Mouse (Mus musculus) embryonic facial prominence, embryonic 11.5 days (tissue): ENCODE data around the gene Rbms1. TPM values are rescaled to one million over a fixed set of nuclear protein-coding genes. Genes with fewer than 3 reads are reported as not detected.

Experiments used
- ATAC-seq: fragments of 200-750 bp; cut with Nextera tagmentation; replicated peaks from 2 replicates; pipeline ENCODE4 v1.8.0; 2017; ENCODE audit warnings: low read depth; ENCODE audit not compliant: insufficient number of reproducible peaks, low FRiP score, low TSS enrichment
- DNase-seq: peaks from one replicate; pipeline ENCODE4 v3.0.0-alpha.2; 2015; ENCODE audit warnings: low spot score
- H3K27ac ChIP-seq: fragments of 300-500 bp; sonication (generic); replicated peaks from 2 replicates; pipeline ENCODE4 v1.5.1; 2014; ENCODE audit warnings: mild to moderate bottlenecking, low read depth, low read length, control low read depth
- H3K27me3 ChIP-seq: fragments of 300-500 bp; sonication (generic); 2 replicates; pipeline ENCODE4 v1.6.1; 2014; ENCODE audit warnings: mild to moderate bottlenecking, low read length, moderate library complexity, mixed read lengths; ENCODE audit not compliant: control insufficient read depth, insufficient read depth
- H3K36me3 ChIP-seq: fragments of 300-500 bp; sonication (generic); replicated peaks from 2 replicates; pipeline ENCODE4 v1.6.1; 2014; ENCODE audit warnings: low read depth, mild to moderate bottlenecking, low read length, moderate library complexity, mixed read lengths; ENCODE audit not compliant: control insufficient read depth, insufficient read depth
- H3K4me1 ChIP-seq: fragments of 300-500 bp; sonication (generic); 2 replicates; pipeline ENCODE4 v1.6.1; 2014; ENCODE audit warnings: low read length, mixed read lengths; ENCODE audit not compliant: control insufficient read depth, insufficient read depth
- H3K4me2 ChIP-seq: fragments of 300-500 bp; sonication (generic); 2 replicates; pipeline ENCODE4 v1.6.1; 2014; ENCODE audit warnings: low read depth, mild to moderate bottlenecking, control low read depth, low read length, moderate library complexity
- H3K4me3 ChIP-seq: fragments of 300-500 bp; sonication (generic); 2 replicates; pipeline ENCODE4 v1.5.1; 2014; ENCODE audit warnings: low read depth, low read length, control low read depth
- H3K9ac ChIP-seq: fragments of 300-500 bp; sonication (generic); replicated peaks from 2 replicates; pipeline ENCODE4 v1.6.1; 2014; ENCODE audit warnings: mild to moderate bottlenecking, control low read depth, low read length
- H3K9me3 ChIP-seq: fragments of 300-500 bp; sonication (generic); replicated peaks from 2 replicates; pipeline ENCODE4 v1.6.1; 2016; ENCODE audit warnings: mild to moderate bottlenecking, low read length, inconsistent platforms, mixed read lengths; ENCODE audit not compliant: control insufficient read depth
- WGBS: fragments of 180-500 bp; shearing (Covaris S2); extraction: QIAGEN DNeasy Blood & Tissue Kit; methylation state at CpG from one replicate; pipeline ENCODE4 v1.1.7; 2014; 5-methylcytosine and 5-hydroxymethylcytosine counted together
- polyA plus RNA-seq: library from polyadenylated mRNA; unstranded; fragments of >200 nt; fragmentation: Nextera tagmentation; extraction: Ambion mirVana; gene quantifications from 2 replicates; pipeline ENCODE4 v1.2.1, GENCODE M21; 2014

Gene Rbms1
- polyA plus RNA-seq, 1 experiment from 2014 or later: 103 TPM

DNA sequence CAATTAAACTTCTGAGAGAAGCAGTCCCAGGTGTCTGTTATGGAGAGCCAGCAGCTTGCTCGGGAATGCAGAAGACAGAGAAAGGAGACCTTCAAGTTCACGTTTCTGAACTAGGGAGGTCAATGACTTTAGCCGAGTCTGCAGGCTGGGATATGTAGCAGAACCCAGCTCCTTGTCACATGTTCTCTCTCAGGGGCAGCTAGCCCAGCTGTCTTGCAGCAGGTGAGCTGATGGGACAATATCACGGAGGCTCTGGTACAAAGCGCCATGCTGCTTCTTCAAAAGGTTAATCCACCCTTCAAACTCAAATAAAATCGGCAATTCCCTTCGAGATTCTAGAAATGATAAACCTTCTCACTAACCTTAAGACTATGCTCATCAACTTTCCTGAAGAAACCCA is 158.2 kb downstream of the Rbms1 start:
- no peak overlapping the region for H3K4me3 ChIP-seq
- no peak overlapping the region for H3K4me2 ChIP-seq
- peaks cover 6% of the 10 kb centered on the region for H3K4me1 ChIP-seq
- DNase-seq (no peak), ATAC-seq (no peak)
- no peaks in the 10 kb centered on the region for H3K27me3 ChIP-seq
- no peaks in the 10 kb centered on the region for H3K9me3 ChIP-seq
- WGBS: 51% methylated on average over 7 of the region's 7 CpGs
- no peaks in the 10 kb centered on the region for H3K36me3 ChIP-seq
- no peak overlapping the region for H3K9ac ChIP-seq
- H3K27ac ChIP-seq: no peak overlapping the region

GRCm38 (mm10) chr2:60803377-60803776 is 159.6 kb downstream of the Rbms1 start:
- no peak for DNase-seq
- H3K4me2 ChIP-seq: no peak overlapping the region
- no peak overlapping the region for H3K9ac ChIP-seq
- no peak for ATAC-seq
- H3K4me1 ChIP-seq: peaks cover 6% of the 10 kb centered on the region
- no peak overlapping the region for H3K4me3 ChIP-seq
- H3K27ac ChIP-seq: no peak overlapping the region
- no peaks in the 10 kb centered on the region for H3K27me3 ChIP-seq
- WGBS: 84% methylated on average over 6 of the region's 6 CpGs
- no peaks in the 10 kb centered on the region for H3K36me3 ChIP-seq
- no peaks in the 10 kb centered on the region for H3K9me3 ChIP-seq

DNA sequence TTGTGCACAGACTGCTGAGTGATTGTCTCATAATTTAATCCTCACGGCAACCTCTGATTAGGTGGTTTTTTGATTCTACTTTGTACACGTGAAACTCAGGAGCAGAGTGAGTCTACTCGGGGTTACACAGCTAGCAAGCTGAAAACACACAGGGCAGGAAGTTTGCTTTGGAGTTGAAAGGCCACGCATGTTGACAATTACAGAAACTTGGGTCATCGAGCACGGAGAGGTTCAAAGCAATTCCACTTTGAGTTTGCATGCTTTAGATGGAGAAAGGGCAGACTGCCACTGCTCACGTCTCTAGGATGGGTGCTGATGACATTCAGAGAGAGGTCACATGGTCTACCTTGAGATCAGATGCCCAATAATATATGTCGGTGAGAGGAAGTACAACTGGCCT is 160.2 kb downstream of the Rbms1 start:
- ATAC-seq: no peak
- no peaks in the 10 kb centered on the region for H3K27me3 ChIP-seq
- no peak overlapping the region for H3K4me3 ChIP-seq
- H3K27ac ChIP-seq: no peak overlapping the region
- peak; percentile 50 for DNase-seq
- H3K9ac ChIP-seq: no peak overlapping the region
- peaks cover 6% of the 10 kb centered on the region for H3K4me1 ChIP-seq
- H3K9me3 ChIP-seq: no peaks in the 10 kb centered on the region
- no peaks in the 10 kb centered on the region for H3K36me3 ChIP-seq
- WGBS: 23% methylated on average over 8 of the region's 8 CpGs
- no peak overlapping the region for H3K4me2 ChIP-seq

DNA sequence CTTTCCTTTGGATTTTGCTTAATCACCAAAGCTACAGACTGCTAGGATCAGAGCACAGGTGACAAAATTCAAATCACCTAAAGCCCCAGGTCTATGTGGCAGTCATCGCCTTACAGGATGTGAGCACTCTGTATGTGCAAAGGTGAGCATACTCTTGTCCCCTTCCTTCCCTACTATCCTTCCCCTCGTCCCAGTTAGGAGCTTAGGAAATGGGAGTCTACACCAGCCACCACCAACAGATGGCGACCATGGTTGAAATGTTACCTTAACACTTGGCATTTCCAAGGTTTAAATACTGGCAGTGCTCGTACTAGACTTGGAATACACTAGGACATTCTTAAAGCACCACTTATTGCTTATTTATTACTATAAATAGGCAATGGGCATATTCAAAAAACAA is 160.8 kb downstream of the Rbms1 start:
- H3K9me3 ChIP-seq: no peaks in the 10 kb centered on the region
- H3K27ac ChIP-seq: no peak overlapping the region
- no peaks in the 10 kb centered on the region for H3K36me3 ChIP-seq
- H3K4me1 ChIP-seq: peaks cover 6% of the 10 kb centered on the region
- no peak; the same call in 1 of the 2 replicates for ATAC-seq
- H3K4me3 ChIP-seq: no peak overlapping the region
- 24% methylated on average over 4 of the region's 4 CpGs for WGBS
- H3K4me2 ChIP-seq: no peak overlapping the region
- peak; percentile 71 for DNase-seq
- H3K9ac ChIP-seq: no peak overlapping the region
- no peaks in the 10 kb centered on the region for H3K27me3 ChIP-seq

- H3K4me2 ChIP-seq: no peak overlapping the region; the same call in 1 of the 2 replicates
- H3K9me3 ChIP-seq: no peaks in the 10 kb centered on the region
- no peaks in the 10 kb centered on the region for H3K27me3 ChIP-seq
- peak overlapping the region; percentile 20; the same call in 1 of the 2 replicates for H3K27ac ChIP-seq
- no peak for DNase-seq
- H3K4me1 ChIP-seq: peaks cover 6% of the 10 kb centered on the region
- WGBS: 34% methylated on average over 12 of the region's 12 CpGs
- no peak overlapping the region for H3K9ac ChIP-seq
- no peak overlapping the region for H3K4me3 ChIP-seq
- no peaks in the 10 kb centered on the region for H3K36me3 ChIP-seq
- ATAC-seq: no peak
These were observed 161.3 kb downstream of the Rbms1 start for GRCm38 (mm10) chr2:60801571-60802155.

GRCm38 (mm10) chr2:60800921-60801558 is 162.0 kb downstream of the Rbms1 start:
- Histone ChIP-seq H3K4me3 (no peak overlapping the region), H3K4me2 (peak overlapping the region; percentile 21), H3K27ac (0 out of 2 replicates have a peak overlapping the region, but pooled peaks have one; percentile 20), H3K9me3 (no peaks in the 10 kb centered on the region), H3K4me1 (peaks cover 6% of the 10 kb centered on the region), H3K36me3 (no peaks in the 10 kb centered on the region), H3K9ac (no peak overlapping the region), H3K27me3 (no peaks in the 10 kb centered on the region)
- DNase-seq (no peak), ATAC-seq (no peak)
- WGBS: 19% methylated on average over 15 of the region's 15 CpGs

GRCm38 (mm10) chr2:60799816-60800215 is 163.2 kb downstream of the Rbms1 start:
- Histone ChIP-seq H3K27ac (no peak overlapping the region), H3K4me3 (no peak overlapping the region), H3K36me3 (no peaks in the 10 kb centered on the region), H3K9me3 (no peaks in the 10 kb centered on the region), H3K9ac (no peak overlapping the region), H3K4me2 (no peak overlapping the region), H3K27me3 (no peaks in the 10 kb centered on the region), H3K4me1 (peaks cover 6% of the 10 kb centered on the region)
- no peak for ATAC-seq
- no peak for DNase-seq
- WGBS: 73% methylated on average over 7 of the region's 7 CpGs

DNA sequence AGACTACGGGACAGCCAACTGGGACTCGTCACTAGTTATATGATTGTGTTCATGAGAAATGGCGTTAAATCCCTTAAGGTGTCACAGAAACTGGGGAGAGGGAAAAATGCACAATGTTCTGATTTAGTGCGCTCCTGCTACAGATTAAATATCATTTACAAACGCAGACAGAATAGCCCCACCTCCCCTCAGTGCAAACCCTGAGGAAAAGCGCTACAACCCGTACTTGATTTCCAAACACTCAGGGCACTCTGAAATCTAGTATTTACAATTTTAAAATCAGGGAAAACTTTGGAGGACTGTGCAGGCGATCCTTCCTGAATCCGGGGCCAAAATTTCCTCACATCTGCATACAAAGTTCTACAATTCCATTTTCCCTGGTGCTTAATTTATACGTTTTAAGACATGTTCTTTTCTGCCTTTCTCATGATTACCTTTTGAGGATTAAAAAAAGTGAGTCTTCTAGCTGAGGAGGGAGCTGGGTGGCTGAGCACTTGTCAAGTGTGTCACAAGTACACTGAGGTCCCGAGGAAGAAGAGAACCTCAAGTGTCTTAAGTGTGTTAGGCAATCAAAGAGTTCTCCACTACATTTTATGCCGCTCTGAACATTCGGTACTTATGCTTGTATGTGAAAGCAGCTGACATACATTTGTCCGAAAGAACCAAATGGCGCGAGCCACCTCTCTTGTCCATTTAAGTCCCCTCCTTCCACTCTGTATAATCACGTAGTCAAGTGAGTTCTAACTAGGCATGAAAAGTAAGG is 164.0 kb downstream of the Rbms1 start:
- no peak overlapping the region for H3K4me2 ChIP-seq
- no peaks in the 10 kb centered on the region for H3K27me3 ChIP-seq
- H3K27ac ChIP-seq: no peak overlapping the region
- H3K4me1 ChIP-seq: peaks cover 6% of the 10 kb centered on the region
- H3K9ac ChIP-seq: no peak overlapping the region
- no peak overlapping the region for H3K4me3 ChIP-seq
- no peaks in the 10 kb centered on the region for H3K36me3 ChIP-seq
- no peak for DNase-seq
- WGBS: 77% methylated on average over 17 of the region's 17 CpGs
- ATAC-seq: no peak
- no peaks in the 10 kb centered on the region for H3K9me3 ChIP-seq
